Mouse (Mus musculus) spleen, adult 2 months (tissue): ENCODE data around the gene Borcs8.

ENCODE experiments used
- CTCF ChIP-seq: fragments of 200-500 bp; IDR thresholded peaks from 2 replicates; pipeline ENCODE4 v1.5.1; 2011; ENCODE audit warnings: mild to moderate bottlenecking, inconsistent platforms; ENCODE audit not compliant: insufficient read depth, insufficient read length, insufficient replicate concordance; ENCODE audit errors: extremely low read depth
- POLR2A ChIP-seq: fragments of 200-500 bp; IDR thresholded peaks from 2 replicates; pipeline ENCODE4 v1.6.1; 2011; ENCODE audit warnings: low read depth, low read length, inconsistent platforms

DNA sequence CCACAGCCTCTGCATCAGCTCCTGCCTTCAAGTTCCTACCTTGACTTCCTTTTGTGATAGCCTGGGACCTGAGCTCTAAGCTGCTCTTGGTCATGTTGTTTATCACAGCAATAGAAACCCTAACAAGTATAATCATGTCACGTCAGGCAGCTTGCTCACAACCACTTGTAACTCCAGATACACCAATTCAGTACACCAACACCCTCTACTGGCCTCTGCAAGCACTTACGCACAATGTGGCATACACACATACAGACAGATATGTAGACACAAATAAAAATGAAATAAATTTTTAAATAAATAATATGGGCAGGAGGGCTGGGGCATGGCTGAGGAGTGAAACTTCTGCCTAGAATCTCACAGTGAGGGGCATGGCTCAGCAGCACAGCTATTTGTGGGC, 56.5 kb downstream of the Borcs8 start:
- TF ChIP-seq CTCF: no peak
- no peak for TF ChIP-seq POLR2A
